Mouse (Mus musculus) monocyte, adult 5-6 weeks (primary cell): ENCODE results near the gene Aym1. TPM values are rescaled to one million over a fixed set of nuclear protein-coding genes. Genes with fewer than 3 reads are reported as not detected.
"Not testable (repeated sequence)": the region's sequence is repeated elsewhere in the genome, so short reads cannot be mapped to it uniquely, and the experiment has no call there.

Experiments
- ATAC-seq: fragments of 153-309, 156-312 bp; replicated peaks from 2 replicates; pipeline ENCODE4 v1.8.0; 2017; ENCODE audit warnings: mild to moderate bottlenecking; ENCODE audit not compliant: low TSS enrichment, insufficient number of reproducible peaks, severe bottlenecking, poor library complexity, low FRiP score
- total RNA-seq: library from RNA; stranded (forward); fragments of 200-1000, 200-491, 200-594 nt; gene quantifications from 3 replicates; pipeline ENCODE4 v1.2.3, GENCODE M21; 2017

The Aym1 gene
- total RNA-seq, result not detected in 3 replicates

DNA sequence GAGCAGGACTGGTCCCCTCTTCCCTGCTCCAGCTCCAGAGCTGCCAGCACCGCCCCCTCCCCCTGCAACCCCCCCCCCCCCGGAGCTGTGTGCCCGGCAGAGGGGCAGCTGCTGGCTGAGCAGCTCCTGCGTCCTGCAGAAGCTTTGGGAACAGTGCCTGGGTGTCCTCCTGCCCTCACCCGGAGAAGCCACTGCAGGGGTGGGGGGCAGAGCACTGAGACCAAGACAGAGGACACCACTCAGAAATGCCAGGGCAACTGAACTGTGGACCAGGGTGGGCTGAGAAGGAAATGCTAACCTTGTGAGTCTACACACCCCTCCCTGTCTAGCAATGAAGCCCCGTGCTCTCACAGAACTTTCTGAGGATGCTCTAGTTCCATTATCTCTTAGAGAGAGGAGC lies at the start of gene Aym1:
Aym1 (plus strand) TSS at position 109 of the 400 bp plus-strand sequence.
- ATAC-seq, result no peak

- no peak for ATAC-seq
These were observed 47.4 kb upstream of the Aym1 start for GRCm38 (mm10) chr5:113309491-113310376.

GRCm38 (mm10) chr5:113310377-113311003 lies 46.6 kb upstream of the Aym1 start, which contains the start of gene Sgsm1:
Gene Sgsm1 (minus strand): TSS chr5:113310786.
- no peak for ATAC-seq

- no peak for ATAC-seq
These were observed 43.1 kb upstream of the Aym1 start for GRCm38 (mm10) chr5:113313998-113314397.

DNA sequence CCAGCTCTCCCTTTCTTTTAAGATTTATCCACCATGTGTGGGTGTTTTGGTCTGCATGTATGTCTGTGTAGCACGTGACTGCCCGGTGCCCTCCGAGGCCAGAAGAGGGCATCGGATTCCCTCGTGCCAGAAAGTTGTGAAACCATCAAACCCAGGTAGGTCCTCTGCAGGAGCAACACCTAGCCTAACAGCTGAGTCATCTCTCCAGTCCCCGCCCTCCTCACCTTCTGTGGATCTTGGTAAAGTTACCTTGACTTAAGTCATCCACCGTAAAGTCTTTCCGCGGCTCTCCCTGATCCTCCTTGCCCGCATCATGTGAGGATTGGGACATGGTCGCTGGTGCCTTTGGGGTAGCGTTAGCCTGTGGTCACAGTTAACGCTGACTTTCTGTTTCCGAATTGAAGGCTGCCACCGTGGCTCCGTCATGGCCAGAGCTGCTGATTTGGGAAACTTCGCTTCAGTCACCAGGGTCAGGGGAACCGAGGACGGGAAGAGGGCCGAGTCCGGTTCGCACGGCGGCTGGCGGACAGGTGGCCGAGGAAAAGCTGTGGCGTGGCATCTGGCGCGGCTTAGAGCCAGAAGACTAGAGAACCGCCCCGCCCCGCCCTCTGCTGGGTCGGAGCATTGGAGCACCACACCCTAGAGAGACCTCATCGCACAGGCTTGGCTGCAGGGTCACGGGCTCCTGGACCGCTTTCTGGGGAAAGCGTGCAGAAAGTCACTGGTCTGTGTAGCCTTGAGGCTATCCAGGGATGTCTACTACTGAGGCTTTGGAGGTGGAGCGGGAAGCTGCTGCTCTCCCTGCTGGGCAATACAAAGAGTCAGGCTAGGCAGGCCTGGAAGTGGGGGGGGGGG lies 33.1 kb upstream of the Aym1 start:
- ATAC-seq, result no peak

GRCm38 (mm10) chr5:113329463-113329862 lies 27.6 kb upstream of the Aym1 start:
- ATAC-seq, result no peak

- no peak for ATAC-seq
These were observed 26.9 kb upstream of the Aym1 start for GRCm38 (mm10) chr5:113330202-113330601.

DNA sequence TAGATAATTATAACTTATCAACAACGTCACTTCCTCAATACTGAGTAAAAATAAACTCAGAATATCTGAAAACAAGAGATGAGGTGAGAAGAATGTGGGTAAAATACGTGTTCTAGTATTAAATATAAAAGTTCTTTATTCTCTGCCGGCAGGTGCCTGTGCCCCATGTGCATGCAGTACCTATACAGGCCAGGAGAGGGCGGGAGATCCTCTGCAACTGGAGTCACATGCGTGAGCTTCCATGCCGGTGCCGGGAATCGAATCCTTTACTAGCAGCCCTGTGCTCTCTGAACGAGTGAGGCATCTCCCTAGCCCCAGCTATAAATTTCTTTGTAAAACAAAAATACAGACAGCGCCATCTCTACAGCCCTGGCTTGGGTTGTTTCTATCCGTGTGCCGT lies 24.9 kb upstream of the Aym1 start:
- no peak for ATAC-seq

DNA sequence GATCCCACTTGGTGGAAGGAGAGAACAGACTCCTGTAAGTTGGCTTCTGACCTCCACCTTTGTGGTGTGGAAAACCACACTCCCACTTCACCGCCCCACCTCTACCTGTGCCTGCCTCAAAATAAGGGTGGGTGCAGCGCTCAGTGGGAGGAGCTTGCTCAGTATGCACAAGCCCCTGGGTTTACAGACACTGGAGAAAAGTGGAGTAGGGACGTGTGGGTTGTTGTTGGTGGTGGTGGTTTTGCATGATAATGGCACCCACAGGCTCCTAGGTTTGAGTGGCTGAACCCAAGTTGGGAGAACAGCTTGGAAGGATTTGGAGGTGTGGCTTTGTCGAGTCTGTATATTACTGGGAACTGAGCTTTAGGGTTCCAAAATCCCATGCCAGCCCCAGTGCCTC lies 24.2 kb upstream of the Aym1 start:
- ATAC-seq, result no peak

GRCm38 (mm10) chr5:113334621-113335530 lies 22.2 kb upstream of the Aym1 start:
- no peak for ATAC-seq

- no peak for ATAC-seq
These were observed 21.4 kb upstream of the Aym1 start for GRCm38 (mm10) chr5:113335732-113336131.

DNA sequence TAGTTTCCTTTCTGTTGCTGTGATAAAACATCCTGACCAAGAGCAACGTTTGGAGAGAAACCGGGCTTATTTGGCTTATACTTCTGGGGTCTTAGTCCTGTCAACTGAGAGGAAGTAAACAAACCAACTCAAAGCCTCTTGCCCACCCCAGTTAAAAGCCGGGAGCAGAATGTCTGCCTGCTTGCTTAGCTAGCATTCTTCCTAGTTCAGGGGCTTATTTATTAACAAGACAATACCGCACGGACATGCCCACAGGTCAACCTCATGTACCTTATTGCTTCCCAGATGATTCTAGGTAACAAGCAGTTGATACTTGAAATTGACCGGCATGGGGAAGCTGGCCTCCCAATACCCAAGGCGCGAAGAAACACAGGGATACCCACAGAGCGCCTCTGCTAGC lies 20.8 kb upstream of the Aym1 start:
- no peak for ATAC-seq

DNA sequence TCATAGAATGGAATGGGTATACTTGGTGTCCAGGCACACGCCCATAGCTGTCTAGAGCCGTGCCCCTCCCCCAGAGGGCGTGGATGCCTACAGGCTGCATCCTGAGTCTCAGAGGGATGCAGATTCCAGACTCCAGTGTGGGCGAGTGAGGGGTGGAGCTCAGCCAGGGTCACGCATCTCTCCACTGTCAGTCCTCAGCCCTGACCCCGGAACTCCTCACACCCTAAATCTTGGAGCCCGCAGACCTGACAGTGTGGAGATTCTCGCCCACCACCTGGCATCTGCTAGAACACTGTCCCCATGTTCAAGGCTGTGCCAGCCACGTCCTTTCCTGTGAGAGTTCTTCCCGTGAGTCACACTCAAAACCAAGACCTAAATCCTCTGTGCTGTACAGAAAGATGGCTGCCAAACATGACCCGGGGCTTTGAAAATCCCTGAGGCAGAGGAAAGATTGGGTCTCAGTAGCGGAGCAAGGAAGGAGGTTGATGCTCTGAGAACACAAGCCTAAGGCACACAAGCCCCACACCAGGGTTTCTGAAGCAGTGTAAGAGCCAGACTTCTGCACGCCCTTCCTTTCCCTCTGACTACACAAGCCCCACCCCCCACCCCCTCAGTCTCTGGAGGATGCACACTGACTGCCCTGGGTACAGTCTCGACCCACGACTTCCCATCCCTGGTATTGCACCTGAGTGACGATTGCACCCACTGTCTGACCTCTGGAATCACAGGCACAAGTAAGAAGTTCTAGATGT lies 12.3 kb upstream of the Aym1 start:
- no peak for ATAC-seq

- ATAC-seq, result no peak
These were observed 11.3 kb upstream of the Aym1 start for GRCm38 (mm10) chr5:113345781-113346180.

DNA sequence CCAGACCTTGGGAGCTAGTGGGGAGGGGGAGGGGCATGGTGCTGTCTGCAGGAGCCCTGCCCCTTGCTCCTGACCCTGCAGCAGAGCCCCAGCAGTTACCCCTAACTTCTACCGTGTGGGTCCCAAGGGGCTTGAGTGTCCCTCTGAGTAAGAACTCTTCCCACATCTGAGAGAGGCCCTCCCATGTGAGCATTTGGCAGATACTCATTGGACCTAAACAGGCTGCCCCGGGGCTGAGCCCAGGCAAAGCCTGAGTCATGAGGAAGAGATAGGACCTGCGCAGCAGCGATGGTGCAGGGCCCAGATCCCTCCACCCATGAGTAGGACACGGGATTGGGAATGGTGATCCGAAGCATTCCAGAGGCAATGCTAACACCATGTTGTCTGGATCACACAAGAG lies 10.4 kb upstream of the Aym1 start:
- ATAC-seq, result not testable (repeated sequence)

- no peak for ATAC-seq
These were observed 9.5 kb upstream of the Aym1 start for GRCm38 (mm10) chr5:113347593-113347992.

DNA sequence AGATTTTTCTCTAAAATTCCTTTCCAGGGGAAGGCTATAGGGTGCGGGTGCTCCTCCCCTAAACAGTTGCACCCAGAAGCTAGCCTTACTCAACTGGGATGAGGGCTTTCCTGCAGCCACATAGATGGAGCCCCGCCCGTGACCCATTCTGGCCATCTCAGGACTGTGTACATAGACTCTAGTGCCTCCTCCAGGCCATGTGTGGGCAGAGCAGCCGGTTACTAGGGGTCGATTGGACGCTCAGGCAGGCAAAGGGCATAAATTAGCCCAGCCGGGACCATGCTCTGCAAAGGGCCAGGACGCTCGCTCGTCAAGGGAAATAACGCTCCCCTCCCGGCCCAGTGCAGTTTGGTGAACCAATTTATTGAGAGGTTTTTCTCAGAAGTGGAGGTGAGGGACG lies 8.5 kb upstream of the Aym1 start:
- ATAC-seq, result no peak

GRCm38 (mm10) chr5:113349226-113349625 lies 7.9 kb upstream of the Aym1 start:
- no peak for ATAC-seq
